Mouse (Mus musculus): ENCODE data around the gene Sult6b2. TPM values are rescaled to one million over a fixed set of nuclear protein-coding genes. Genes with fewer than 3 reads are reported as not detected.

The Sult6b2 gene
- total and polyA plus RNA-seq, 3 experiments, result 0.16 TPM; not detected in 2

DNA sequence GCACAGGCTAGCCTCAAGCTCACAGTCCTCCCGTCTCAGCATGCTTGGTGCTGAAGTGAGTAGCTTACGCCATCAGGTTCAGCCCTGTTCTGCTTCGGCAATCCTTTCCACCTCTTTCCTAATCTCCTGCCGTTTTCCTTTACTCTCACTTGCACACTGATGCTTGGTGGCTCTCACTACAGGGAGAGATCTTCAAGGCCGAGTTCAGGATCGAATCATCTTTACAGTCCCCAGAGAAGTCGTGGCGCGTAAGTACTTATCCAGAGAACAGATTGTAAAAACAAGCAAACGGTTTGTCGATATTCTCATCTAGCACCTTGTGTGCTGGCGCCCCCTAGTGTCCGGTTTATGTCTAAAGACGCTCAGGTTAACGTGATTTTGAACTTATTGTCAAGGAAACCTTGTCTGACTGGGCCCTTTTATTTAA lies 10.2 kb upstream of the Sult6b2 start:
- Histone ChIP-seq H3K27me3 (ENCODE audit: insufficient read depth, low read length) (peaks cover 30% of the 10 kb centered on the region), H3K4me3 (ENCODE audit: low read depth, low read length) (no peak overlapping the region), H3K9me3 (replicated peaks) (no peaks in the 10 kb centered on the region), H3K36me3 (replicated peaks) (no peaks in the 10 kb centered on the region), H3K4me1 (ENCODE audit: insufficient read depth, low read depth, low read length) (peaks cover 34% of the 10 kb centered on the region)
- DNase-seq (ENCODE audit: low spot score) (peak; percentile 21), ATAC-seq (ENCODE audit: extremely low read depth, insufficient number of reproducible peaks, low FRiP score, poor library complexity, severe bottlenecking) (peak; percentile 51)
- no peak for TF ChIP-seq POLR2AphosphoS5 (IDR thresholded peaks at IDR 0.05; ENCODE audit: insufficient replicate concordance, low read depth, low read length)
- peak; percentile 37 for TF ChIP-seq CTCF (IDR thresholded peaks at IDR 0.05; ENCODE audit: low read depth, low read length)

DNA sequence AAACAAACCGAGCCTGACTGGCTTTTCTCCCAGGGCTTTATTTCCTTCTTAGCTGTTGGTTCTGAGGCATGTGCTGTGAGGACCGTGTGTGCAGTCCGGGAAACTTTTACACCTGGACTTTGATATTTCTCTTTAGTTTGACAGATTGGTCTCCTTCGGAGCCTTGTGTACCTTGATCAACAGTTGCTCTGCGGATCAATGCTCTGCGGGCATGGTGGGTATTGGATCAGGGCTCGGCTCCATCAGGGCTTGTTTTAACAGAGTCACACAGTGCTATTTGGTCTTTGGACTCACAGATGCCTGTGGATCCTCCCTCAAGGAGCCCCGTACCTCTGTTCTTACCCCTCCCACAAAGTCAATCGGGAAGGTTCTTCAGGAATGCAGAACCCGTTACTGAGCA lies 9.7 kb upstream of the Sult6b2 start:
- peaks cover 37% of the 10 kb centered on the region for H3K4me1 ChIP-seq (ENCODE audit: insufficient read depth, low read depth, low read length)
- H3K36me3 ChIP-seq (replicated peaks), result no peaks in the 10 kb centered on the region
- H3K9me3 ChIP-seq (replicated peaks), result no peaks in the 10 kb centered on the region
- ATAC-seq (ENCODE audit: extremely low read depth, insufficient number of reproducible peaks, low FRiP score, poor library complexity, severe bottlenecking) (no peak), DNase-seq (ENCODE audit: low spot score) (no peak)
- no peak for TF ChIP-seq GATA1 (IDR thresholded peaks at IDR 0.05; ENCODE audit: borderline replicate concordance, low read length)
- TF ChIP-seq TAL1 (conservative IDR thresholded peaks at IDR 0.05; ENCODE audit: low read depth, low read length), result no peak
- peaks cover 29% of the 10 kb centered on the region for H3K27me3 ChIP-seq (ENCODE audit: insufficient read depth, low read length)
- no peak overlapping the region for H3K4me3 ChIP-seq (ENCODE audit: low read depth, low read length)

DNA sequence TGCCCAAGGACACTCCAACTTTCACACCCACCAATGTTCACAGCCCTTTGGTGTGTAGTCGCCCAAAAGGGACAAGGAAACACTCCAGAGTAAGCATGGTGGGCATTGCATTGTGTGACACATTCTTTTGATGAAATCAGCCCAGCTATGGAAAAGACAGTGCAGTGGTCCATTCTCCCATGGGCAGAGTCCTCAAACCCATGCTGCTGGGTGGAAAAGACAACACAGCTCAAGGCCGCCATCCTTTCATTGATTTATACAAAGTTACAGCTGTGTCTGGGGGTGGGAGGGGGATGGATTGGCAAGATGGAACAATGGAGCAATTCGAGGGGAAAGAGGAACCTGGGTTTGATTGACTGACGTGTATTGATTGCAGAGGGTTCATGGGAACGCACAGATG lies 8.7 kb upstream of the Sult6b2 start:
- DNase-seq (ENCODE audit: low spot score) (no peak), ATAC-seq (ENCODE audit: extremely low read depth, insufficient number of reproducible peaks, low FRiP score, poor library complexity, severe bottlenecking) (no peak)
- H3K36me3 ChIP-seq (replicated peaks), result no peaks in the 10 kb centered on the region
- TF ChIP-seq TAL1 (conservative IDR thresholded peaks at IDR 0.05; ENCODE audit: low read depth, low read length) (no peak), CTCF (IDR thresholded peaks at IDR 0.05; ENCODE audit: low read depth, low read length) (no peak), GATA1 (IDR thresholded peaks at IDR 0.05; ENCODE audit: borderline replicate concordance, low read length) (no peak), POLR2AphosphoS5 (IDR thresholded peaks at IDR 0.05; ENCODE audit: insufficient replicate concordance, low read depth, low read length) (no peak), GATA2 (IDR thresholded peaks at IDR 0.05; ENCODE audit: borderline replicate concordance, low read depth, low read length) (no peak)
- H3K27me3 ChIP-seq (ENCODE audit: insufficient read depth, low read length), result peaks cover 18% of the 10 kb centered on the region
- peaks cover 41% of the 10 kb centered on the region for H3K4me1 ChIP-seq (ENCODE audit: insufficient read depth, low read depth, low read length)
- no peak overlapping the region for H3K4me3 ChIP-seq (ENCODE audit: low read depth, low read length)
- H3K9me3 ChIP-seq (replicated peaks), result no peaks in the 10 kb centered on the region

DNA sequence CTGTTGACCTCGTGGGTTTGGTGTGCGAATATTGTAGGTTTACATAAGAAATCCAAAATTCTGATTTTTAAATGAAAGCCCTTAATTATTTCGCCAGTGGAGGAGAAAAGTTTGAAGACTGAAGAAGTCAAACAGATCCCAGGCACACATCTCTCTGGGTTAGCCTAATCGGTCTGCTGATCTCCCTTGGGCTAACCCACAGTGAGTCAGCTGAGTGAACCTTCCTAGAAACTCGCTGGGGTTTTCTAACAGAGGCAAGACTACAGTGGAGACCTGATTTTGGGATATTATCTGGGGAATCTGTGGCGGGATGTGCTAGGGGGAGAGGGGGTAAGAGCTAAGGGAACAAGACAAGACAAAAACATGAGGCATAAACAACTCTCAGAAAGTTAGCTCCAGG lies 5.9 kb upstream of the Sult6b2 start:
- TF ChIP-seq GATA2 (IDR thresholded peaks at IDR 0.05; ENCODE audit: borderline replicate concordance, low read depth, low read length) (no peak), POLR2AphosphoS5 (IDR thresholded peaks at IDR 0.05; ENCODE audit: insufficient replicate concordance, low read depth, low read length) (no peak), CTCF (IDR thresholded peaks at IDR 0.05; ENCODE audit: low read depth, low read length) (no peak), GATA1 (IDR thresholded peaks at IDR 0.05; ENCODE audit: borderline replicate concordance, low read length) (no peak), TAL1 (conservative IDR thresholded peaks at IDR 0.05; ENCODE audit: low read depth, low read length) (no peak)
- peak; percentile 37; the same call in 1 of the 2 replicates for ATAC-seq (ENCODE audit: extremely low read depth, insufficient number of reproducible peaks, low FRiP score, poor library complexity, severe bottlenecking)
- H3K4me3 ChIP-seq (ENCODE audit: low read depth, low read length), result no peak overlapping the region

DNA sequence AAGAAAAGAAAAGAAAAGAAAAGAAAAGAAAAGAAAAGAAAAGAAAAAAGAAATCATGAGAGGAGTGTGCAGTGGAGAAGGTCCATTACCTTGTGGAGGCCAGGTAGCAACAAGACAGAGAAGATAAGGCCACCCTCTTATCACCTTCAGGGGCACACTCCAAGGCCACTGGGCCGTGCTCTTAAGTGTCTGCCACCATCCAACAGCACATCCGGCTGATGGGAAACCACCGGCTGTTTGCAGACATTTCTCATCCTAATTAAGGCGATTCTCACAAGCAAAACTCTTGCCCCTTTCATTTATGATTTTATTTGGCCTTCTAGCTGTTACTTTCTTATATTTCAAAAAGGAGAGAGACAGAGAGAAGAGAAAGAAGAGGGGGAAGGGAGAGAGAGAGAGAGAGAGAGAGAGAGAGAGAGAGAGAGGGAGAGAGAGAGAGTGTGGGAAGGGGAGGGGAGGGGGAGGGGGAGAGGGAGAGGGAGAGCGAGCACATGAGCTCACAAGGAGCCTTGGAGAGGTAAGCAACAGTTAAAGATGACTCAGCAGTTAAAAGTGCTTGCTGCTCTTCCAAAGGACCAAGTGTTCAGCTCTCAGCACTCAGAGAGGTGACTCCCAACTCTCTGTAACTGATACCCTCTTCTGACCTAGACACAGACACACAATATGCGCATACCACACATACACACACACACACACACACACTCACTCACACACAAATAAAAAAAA lies 5.2 kb upstream of the Sult6b2 start:
- Histone ChIP-seq H3K4me1 (ENCODE audit: insufficient read depth, low read depth, low read length) (peaks cover 39% of the 10 kb centered on the region), H3K36me3 (replicated peaks) (no peaks in the 10 kb centered on the region), H3K9me3 (replicated peaks) (no peaks in the 10 kb centered on the region), H3K27me3 (ENCODE audit: insufficient read depth, low read length) (peaks cover 13% of the 10 kb centered on the region), H3K4me3 (ENCODE audit: low read depth, low read length) (peak overlapping the region; percentile 42; the same call in 1 of the 2 replicates)
- TF ChIP-seq GATA1 (IDR thresholded peaks at IDR 0.05; ENCODE audit: borderline replicate concordance, low read length) (no peak), POLR2AphosphoS5 (IDR thresholded peaks at IDR 0.05; ENCODE audit: insufficient replicate concordance, low read depth, low read length) (no peak), TAL1 (conservative IDR thresholded peaks at IDR 0.05; ENCODE audit: low read depth, low read length) (no peak)
- DNase-seq (ENCODE audit: low spot score) (no peak), ATAC-seq (ENCODE audit: extremely low read depth, insufficient number of reproducible peaks, low FRiP score, poor library complexity, severe bottlenecking) (peak; percentile 72)

More for the DNA sequence above, 5.9 kb upstream of the Sult6b2 start:
- Histone ChIP-seq H3K27me3 (ENCODE audit: insufficient read depth, low read length) (peaks cover 13% of the 10 kb centered on the region), H3K36me3 (replicated peaks) (no peaks in the 10 kb centered on the region), H3K9me3 (replicated peaks) (no peaks in the 10 kb centered on the region), H3K4me1 (ENCODE audit: insufficient read depth, low read depth, low read length) (peaks cover 41% of the 10 kb centered on the region)
- DNase-seq (ENCODE audit: low spot score), result no peak

DNA sequence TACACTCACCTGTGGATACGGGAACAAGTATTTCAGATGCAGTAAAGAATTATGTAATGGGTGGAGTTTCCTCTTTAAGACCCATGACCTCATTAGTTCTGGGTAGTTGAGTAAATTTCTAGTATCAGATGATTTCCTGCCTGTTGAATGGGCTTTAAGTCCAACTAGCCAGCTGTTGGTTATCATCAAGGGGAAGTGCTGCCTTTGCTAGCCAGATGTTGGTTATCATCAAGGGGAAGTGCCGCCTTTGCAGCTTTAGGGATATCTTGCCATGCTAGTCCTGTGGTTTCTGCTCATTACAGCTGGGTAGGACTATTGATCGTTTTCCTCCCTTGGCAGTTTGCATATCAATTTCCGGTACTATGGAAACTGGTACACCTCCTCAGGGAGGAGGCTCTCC lies 2.0 kb upstream of the Sult6b2 start:
- DNase-seq (ENCODE audit: low spot score) (no peak), ATAC-seq (ENCODE audit: extremely low read depth, insufficient number of reproducible peaks, low FRiP score, poor library complexity, severe bottlenecking) (peak; percentile 5; the same call in 1 of the 2 replicates)
- no peaks in the 10 kb centered on the region for H3K9me3 ChIP-seq (replicated peaks)
- peaks cover 2% of the 10 kb centered on the region; the same call in 1 of the 2 replicates for H3K27me3 ChIP-seq (ENCODE audit: insufficient read depth, low read length)
- TF ChIP-seq POLR2AphosphoS5 (IDR thresholded peaks at IDR 0.05; ENCODE audit: insufficient replicate concordance, low read depth, low read length) (no peak), GATA2 (IDR thresholded peaks at IDR 0.05; ENCODE audit: borderline replicate concordance, low read depth, low read length) (no peak), GATA1 (IDR thresholded peaks at IDR 0.05; ENCODE audit: borderline replicate concordance, low read length) (no peak), TAL1 (conservative IDR thresholded peaks at IDR 0.05; ENCODE audit: low read depth, low read length) (no peak), CTCF (IDR thresholded peaks at IDR 0.05; ENCODE audit: low read depth, low read length) (no peak)
- peaks cover 50% of the 10 kb centered on the region for H3K4me1 ChIP-seq (ENCODE audit: insufficient read depth, low read depth, low read length)
- H3K4me3 ChIP-seq (ENCODE audit: low read depth, low read length), result no peak overlapping the region
- no peaks in the 10 kb centered on the region for H3K36me3 ChIP-seq (replicated peaks)

All from G1E (cell line).